Mouse (Mus musculus): ENCODE results near the gene Ehbp1.

- no peak for TF ChIP-seq CTCF (IDR thresholded peaks at IDR 0.05; ENCODE audit: borderline replicate concordance, insufficient read depth, low read depth, low read length)
- TF ChIP-seq POLR2A (IDR thresholded peaks at IDR 0.05; ENCODE audit: borderline replicate concordance, insufficient read depth, low read length) = no peak
These were observed 52.9 kb downstream of the Ehbp1 start for GRCm38 (mm10) chr11:22289164-22289563.
